Mouse (Mus musculus): ENCODE data around the gene Pllp.

Pllp gene

DNA sequence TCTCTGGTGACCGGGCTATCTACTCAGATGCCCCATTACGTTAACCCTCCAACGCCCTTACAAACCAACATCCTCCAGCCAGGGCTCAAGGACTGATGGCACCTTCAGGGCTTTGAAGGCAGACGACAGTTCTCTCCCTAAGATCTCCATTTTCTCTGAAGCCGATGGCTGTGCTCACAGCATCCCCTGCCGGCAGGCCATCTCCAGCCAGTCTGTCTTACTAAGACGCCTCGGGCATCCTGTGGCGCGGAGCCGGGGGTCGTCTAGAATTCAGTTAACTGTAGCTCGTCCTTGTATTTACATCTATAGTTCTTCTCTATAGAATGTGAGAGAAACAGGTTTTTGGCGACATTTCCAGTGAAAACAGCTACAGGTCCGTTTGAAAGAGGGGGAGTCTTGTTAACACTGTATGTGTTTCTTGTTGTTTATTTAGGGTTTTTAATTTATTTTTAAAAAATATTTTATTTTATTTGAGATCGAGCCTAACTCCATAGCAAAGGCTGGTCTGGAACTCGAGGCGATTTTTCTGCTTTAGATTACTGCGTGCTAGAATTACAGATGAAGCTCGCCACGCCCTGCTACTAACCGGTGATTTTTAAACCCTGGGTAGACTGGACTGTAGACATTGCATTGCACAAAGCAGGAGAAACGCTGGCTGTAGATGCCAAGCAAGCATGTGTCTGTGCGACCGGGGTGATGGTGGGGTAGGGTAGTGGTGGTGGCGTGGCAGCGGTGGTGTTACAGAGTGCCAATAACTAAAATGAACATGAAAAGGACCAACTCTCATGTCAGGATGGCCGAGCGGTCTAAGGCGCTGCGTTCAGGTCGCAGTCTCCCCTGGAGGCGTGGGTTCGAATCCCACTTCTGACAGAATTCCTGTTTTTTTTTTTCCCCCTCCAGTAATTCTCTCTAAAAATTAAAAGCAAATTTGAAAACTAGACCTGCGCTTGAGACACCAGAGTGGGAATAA lies 7.1 kb upstream of the Pllp start:
- peak; percentile 94 for DNase-seq

DNA sequence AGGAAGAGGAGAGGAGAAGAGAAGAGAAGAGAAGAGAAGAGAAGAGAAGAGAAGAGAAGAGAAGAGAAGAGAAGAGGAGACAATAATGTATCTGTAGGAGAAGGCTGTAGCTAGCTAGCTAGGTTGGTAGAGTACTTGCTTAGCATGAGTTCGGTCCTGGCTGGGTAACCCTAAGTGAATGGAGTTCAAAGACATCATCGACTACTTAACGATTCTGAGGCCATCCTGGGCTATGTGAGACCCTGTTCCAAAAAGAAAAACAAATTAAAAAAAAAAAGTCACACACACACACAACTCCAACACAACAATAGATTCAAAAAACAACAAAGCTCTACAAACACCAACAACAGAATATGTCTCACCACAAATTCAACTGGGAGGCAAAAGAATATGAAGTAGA lies 6.1 kb upstream of the Pllp start:
- no peak for DNase-seq

DNA sequence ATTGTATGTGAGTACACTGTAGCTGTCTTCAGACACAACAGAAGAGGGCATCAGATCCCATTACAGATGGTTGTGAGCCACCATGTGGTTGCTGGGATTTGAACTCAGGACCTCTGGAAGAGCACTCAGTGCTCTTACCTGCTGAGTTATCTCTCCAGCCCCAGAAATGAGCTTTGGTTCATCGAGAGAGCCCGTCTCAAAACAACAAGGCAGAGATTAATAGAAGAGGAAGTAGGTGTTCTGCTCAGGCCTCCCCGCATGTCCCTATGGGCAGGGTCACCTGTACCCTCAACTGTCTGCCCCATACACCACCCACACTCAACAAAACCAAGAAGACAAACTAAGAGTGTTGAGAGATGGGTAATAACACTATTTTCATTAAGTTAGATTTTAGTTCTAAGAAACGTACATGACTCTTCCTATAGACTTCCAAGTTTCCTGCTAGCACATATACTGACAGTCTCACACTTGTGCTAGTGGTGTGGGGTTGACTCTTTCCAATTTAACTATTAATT lies 4.4 kb upstream of the Pllp start:
- DNase-seq, result no peak

DNA sequence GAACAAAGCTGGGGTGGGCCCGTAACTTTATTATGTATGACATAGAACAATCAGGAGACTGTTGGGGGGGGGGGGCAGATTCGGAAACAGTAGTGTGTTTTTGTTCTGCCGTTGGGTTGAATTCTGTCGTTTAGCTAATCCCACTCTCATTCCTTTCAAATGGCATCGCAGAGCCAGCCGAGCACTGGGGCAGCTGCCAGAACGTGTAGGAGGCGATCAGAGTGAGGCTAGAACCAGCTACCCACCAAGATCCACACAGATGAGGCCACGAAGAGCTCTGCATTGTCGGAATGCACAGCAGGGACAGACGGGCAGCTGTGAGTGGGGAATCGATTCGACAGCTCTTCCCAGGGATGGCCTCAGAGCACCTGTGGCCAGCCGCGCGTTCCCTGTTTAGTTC lies 3.3 kb upstream of the Pllp start:
- no peak for DNase-seq

DNA sequence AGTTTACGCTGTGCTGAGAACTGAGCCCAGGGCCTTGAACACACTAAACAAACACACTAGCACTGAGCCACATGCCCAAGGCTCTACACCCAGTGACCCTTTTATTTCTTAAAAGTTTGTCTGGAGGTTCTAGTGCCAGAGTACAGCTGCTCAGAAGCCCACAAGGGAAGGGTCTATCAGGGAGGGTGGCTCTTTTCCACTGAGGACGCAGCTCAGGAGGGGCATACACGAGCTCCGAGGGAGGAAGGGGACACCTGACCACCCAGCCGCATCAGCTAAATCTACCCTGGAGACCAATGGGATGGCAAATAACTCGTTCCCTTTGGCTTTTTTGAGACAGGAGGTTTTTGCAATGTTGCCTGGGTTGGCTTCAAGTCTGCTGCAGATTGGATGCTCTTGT lies 1.9 kb upstream of the Pllp start:
- no peak for DNase-seq

DNA sequence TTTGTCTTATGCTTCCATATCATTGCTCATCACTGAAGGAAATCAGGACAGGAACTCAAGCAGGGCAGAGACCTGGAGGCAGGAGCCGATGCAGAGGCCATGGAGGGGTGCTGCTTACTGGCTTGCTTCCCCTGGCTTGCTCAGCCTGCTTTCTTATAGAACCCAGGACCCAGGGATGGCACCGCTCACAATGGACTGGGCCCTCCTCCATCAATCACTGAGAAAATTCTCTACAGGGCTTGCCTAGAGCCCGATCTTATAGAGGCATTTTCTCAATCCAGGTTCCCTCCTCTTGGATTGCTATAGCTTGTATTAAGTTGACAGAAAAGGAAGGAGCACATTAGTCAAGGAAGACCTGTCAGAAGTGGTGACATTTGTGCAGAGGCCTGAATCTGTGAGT lies 488 bp upstream of the Pllp start:
- no peak for DNase-seq

DNA sequence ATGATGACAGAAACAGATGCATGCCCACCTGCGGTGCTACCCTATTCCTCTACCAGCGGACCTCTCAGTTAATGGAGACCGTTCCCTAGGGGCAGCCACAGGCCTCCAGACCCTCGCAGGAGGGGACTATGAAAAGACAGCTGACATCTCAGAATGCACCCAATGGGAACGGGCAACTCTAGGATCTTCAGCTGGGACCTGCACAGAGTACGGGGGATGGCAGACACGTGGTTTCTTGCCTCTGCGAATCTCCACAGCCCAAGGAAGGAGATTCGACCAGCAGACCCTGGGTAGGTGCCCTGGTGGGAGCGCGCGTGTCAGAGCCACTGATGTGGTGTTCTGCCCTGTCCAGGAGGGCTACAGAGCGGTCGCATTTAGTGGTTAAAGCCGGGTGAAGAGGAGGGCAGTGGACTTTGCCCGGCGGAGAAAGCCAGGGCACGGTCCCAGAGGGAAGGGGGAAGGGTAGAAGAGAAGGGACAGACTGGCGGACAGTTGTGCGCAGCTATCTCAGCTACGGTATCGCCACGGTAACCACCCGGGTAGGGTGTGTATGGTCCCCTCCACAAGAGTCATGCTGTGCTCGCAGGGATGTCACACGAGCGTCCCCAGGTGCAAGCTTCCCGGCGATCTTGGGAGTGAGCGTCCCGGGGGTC lies 611 bp downstream of the Pllp start:
- DNase-seq, result no peak

DNA sequence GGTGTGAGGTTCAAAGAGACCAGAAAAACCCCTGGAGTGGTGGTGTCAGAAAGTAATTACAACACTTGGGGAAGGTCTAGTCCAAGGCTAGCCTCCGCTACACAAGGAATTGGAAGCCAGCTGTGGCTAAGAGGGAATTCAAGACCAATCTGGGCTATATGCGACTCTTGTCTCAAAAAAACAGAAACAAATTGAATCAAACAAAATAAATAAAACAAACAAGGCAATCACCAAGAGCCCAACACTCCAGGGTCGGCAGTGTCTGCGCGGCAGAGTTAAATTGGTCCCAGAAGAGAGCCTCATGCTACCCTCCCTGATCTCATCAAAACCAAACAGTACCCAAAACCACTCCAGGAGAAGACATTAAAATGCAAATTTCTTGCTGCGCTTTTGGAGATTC lies 1.4 kb downstream of the Pllp start:
- no peak for DNase-seq

DNA sequence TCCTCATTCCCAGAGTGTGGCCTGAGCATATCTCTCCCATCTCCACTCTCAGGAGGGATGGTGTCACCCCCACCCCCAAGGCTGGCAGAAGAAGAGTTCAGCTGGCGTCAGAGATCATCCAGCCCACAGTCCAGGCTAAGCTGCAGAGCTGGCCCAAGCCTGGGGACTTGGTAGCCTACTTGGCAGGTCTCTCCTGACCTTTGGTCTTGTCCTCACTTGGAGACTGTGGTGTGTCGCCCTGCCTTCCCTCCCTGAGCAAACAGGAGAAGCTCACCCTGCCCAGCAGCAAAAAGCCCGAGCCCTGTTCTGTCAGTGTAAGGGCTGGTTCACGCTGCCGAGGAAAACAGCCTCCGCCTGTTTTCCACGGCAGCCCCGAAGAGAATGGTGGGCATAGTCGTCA lies 10.1 kb downstream of the Pllp start:
- DNase-seq, result peak; percentile 49

DNA sequence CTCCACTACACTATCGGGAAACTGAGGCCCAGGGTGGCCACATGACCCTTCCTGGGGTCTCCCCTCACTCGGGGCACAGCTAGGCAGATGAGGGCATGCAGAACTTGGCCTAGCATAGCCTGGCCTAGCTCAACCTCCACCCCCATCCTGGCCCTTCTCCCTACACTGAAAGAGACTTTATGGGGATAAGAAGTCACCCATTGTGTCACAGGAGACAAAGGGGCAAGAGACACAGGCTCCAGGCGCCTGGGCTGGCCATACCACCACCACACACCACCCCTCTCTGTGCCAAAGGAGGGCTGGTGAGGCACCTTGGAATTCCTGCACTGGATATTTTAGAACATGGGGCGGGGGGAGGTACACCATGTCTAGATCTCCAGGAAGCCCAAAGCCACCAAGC lies 11.8 kb downstream of the Pllp start:
- no peak for DNase-seq

DNA sequence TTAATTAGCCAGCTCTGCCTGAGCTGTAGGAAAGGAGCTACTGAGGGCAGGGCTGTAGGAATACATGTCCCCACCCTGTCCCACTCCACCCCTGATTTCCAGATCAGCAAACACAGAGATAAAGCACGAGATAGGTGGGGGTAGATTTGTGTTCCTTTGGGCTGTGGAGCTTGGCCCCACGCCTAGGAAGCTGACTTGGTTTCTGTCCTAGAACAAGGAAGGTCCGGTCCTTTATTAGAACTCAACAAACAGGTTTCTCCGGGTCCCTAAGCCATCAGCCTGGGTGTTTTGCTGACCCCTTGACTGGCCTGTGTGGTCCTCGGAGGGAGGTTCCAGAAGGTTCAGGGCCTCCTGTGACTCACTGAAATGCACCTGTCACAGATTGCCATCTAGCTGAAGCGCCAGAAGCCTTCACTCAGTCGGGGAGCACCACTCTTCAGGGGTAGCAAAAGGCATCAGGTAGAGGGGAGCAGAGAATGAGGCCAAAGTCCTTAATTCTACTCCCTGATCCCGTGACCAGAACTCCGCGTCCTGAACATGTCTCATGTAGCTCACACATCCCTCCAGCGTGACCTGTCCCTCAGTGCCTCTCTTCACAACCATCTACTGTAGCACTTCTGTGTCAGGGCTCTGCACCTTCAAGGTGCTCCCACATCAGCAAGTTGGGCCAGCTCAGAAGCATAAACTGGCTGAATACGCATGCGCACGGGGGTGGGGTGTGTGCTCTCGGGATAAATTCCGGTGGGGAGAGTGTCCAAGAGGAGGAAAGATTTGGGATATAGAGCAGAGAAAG lies 13.2 kb downstream of the Pllp start:
- peak; percentile 91 for DNase-seq

DNA sequence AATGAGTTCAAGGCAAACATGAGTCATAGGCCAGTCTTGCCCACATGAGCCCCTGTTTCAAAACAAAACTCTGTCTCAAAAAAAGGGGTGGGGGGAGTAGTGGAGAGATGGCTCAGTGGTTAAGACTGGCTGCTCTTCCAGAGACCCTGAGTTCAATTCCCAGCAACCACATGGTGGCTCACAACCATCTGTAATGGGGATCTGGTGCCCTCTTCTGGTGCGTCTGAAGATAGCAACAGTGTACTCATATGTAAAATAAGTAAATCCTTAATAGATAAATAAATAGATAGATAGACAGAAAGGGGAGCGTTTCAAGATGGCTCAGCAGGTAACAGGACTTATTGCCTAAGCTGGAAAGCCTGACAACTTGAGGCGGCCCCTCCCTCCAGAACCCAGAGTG lies 15.7 kb downstream of the Pllp start:
- DNase-seq, result no peak

DNA sequence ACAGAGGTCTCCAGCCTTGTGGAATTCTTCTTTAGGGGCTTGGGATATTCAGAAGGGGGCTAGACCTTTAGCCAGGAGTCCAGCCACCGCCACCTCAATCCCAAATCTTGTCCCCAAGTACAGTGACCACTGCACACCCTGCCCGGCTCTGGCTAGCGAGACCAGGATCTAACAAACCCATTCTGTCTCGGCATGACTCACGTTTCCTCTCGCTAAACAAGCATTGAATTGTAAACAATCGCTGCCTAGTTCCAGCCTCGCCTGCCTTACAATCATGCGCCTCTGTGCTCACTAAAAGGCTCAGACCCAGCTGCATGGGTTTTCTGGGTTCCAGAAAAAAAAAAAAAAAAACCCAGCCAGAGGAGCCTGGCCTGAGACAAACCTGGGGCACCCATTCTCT lies 17.5 kb downstream of the Pllp start:
- peak; percentile 86 for DNase-seq

DNA sequence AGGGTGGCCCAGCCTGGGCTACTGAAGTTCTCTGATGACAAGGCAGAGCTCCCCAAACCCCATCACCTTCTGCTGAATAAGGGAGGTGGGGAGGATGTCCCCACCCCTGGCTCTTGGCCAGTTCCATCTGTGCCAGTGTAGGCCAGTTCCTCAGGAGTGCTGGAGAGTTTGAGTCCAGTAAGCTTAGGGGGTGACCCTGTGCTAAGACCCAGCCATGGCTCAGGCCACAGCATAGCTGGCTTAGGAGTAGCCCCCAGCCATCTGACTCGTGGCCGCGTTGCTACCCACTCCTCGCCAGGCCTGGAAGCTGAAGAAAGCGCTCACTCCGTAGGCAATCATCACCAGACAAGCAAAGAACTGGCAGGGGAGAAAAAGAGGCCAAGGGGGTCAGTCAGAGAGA lies 20.2 kb downstream of the Pllp start:
- DNase-seq, result no peak

DNA sequence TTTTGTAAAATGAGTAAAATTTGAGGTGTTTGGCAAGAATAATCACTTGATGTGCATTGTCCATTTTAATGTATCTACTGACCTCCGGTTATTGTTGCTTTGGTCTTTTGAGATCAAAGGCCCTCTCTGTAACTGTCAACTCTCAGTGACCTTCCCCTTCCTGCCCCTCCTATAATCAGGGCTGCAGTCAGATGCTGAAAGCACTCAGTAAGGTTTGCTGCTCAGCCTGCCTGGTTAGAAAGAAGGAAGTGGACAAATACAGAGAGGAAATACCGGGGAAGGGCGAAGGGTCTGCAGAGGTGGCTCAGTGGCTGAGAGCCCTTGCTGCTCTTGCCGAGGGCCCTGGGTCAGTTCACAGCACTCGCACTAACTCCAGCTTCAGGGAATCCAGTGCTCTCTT lies 21.7 kb downstream of the Pllp start:
- DNase-seq, result peak; percentile 67

DNA sequence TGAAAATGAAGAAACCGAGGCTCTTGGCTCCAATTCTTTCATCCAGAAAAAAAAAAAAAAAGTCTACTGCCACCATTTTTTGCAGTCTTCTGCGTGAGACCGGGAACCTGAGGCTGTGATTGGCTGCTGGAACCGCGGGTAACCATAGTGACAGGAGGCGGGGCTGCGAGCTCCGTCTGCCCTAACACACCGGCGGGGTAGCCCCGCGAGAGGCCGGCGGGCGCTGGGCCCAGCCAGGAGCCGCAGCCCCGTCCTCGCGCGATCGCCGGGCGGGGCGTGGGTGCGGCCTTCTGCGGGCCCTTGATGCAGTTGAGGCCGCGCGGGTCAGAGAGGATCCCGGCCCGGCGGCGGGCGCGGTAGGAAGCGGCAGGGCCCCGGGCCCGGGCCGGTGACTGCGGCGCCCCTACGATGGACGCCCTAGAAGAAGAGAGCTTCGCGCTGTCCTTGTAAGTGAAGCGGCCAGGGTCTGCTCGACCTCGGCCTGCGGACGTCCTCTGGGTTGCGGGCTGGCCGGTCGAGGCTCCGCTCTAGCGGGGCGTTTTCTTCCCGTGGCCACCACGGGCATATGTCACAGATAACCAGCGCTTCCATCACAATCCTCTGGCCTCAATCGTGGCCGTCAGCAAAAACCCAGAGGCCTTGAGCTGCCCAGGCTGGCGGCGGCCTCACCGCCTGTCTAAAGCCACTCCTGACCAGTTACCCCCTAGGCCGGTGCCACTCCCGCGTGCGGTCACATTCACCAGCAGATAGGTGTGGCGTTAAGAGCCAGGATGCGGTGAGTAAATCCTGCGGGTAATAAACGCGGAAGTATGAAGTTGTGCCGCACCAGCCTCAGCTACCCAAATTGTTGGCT lies 29.4 kb downstream of the Pllp start, which contains the start of gene Arl2bp:
Gene Arl2bp (plus strand): TSS at position 145 of the 853 bp plus-strand sequence.
- DNase-seq, result peak; percentile 97

DNA sequence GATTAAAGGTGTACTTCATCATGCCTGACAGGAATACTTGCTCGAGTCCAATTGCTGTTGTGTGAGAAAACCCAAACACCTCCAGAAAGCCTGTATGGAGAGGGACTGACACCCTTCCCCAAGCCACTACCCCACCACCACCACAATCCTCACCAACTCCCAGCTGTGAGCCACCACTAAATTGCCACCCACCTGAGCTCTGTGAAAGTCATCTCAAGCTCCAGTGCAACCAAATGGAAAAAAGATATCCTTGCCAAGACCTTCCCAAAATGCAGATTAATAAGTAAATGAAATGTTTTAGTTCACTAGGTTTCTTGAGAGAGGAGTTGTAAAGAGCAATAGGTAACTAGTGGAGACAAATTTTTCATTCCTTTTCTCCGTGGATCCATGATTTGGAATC lies 31.4 kb downstream of the Pllp start:
- no peak for DNase-seq

DNA sequence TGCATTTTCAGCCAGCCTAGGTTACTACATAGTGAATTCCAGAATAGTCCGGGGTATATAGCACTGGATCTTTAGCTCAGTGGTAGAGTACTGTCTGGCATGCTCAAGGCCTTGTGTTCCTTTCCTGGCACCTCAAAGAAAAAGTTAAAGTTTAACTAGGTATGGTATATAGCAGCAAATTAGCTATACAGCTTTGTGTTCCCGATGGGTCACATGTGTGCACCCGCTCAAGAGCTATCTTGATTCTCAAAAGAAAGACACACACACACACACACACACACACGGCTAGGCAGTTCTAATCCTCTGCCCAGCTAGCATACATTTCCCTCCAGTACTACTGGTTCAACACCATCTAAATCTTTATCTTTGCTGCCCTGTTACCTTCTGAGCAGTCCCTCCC lies 35.7 kb downstream of the Pllp start:
- no peak for DNase-seq

DNA sequence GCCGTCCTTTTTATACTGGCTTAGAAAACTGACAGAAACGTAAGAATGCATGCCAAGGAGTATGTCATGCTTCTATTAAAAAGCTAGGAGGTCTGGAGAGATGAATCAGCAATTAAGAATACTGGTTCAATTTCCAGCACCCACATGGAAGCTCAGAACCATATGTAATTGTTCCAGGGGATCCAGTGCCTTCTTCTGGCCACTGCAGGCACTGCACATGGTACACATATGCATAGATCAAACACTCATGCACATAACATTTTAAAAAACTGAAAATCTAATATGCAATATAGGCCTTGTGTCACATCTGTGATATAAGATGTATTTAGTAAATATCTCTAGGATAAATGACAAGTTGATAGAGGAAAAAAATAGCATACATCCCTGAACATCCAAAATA lies 38.0 kb downstream of the Pllp start:
- DNase-seq, result no peak

DNA sequence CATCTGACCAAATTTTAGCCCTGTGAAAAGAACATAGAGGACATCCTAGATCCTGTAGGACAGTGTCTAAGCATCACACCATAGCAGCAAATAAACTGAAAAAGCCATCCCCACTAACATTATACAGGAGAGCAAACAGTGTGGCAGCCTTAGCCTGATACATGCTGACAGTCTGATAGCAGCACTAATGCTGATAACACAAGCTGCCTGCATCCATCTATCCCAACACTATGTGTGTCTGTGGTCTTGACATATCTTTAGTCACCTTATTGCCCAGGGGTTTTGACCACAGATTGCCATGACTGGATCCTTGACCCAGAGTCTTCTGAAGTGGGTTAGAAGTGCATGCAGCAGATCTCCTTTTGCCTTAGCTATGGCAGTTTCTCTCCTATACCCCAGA lies 41.1 kb downstream of the Pllp start:
- no peak for DNase-seq

DNA sequence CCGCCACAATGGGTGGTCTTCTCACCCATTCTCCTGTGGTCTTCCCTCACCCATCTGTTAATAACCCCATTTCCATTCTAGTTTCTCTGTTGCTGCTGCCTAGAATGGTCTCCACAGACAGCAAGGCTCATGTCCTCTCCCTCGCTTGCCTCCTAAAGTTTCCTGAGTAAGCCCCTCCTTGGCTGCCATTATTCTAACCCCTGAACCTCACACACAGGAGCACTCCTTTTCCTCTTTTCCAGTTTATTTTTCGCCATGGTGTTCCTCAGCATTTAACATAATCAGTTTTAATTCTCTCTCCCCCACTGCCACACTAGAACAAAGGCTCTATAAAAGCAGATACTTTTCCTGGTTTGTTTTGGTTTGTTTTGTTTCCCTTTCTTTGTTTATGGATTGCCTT lies 43.1 kb downstream of the Pllp start:
- DNase-seq, result no peak

DNA sequence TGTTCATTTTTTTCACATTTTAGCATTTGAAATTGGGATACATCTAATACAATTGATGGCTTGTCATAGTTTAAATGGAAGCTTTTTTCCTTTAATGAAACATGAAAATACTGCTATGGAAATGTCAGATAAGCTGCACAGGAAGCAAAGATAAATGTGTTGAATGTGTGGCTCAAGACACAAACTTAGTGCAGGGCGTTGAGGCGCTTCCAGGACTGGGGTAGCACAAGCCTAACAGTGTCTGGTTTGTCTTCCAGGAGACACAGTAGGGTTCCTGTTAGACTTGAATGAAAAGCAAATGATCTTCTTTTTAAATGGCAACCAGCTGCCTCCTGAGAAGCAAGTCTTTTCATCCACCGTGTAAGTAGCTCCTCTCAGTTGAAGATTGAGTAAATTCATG lies 46.6 kb downstream of the Pllp start:
- no peak for DNase-seq

Measured in lung, postnatal 36 days (tissue).